Mouse (Mus musculus): ENCODE measurements around the gene Arhgap10. TPM values are rescaled to one million over a fixed set of nuclear protein-coding genes. Genes with fewer than 3 reads are reported as not detected.

The Arhgap10 gene
- total and polyA plus RNA-seq, 2 experiments from 2014 or later: 3.3 to 4.5 TPM

DNA sequence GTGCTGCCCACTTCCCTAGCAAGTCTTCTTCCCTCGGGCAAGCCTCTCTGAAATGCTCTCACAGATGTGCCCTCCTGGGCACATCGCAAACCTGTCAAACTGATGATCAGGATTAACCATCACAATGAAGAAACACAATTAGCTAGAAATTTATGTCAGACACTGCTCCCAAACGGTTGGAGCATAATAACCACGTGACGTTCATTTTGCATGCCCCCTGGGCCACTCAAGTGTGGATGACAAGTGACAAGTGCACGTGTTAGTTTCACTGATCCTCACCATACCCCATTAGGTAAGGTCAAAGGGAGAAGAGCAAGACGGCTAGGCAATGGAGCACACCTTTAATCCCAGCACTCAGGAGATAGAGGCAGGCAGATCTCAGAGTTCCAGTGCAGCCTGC lies 58.1 kb downstream of the Arhgap10 start:
- H3K9me3 ChIP-seq (ENCODE audit: low read length): no peaks in the 10 kb centered on the region
- no peak for TF ChIP-seq CTCF (IDR thresholded peaks at IDR 0.05; ENCODE audit: low read depth)
- ATAC-seq (no peak), DNase-seq (no peak)
- no peak overlapping the region for H3K27ac ChIP-seq (ENCODE audit: low read depth, low read length)
- no peaks in the 10 kb centered on the region for H3K36me3 ChIP-seq (ENCODE audit: insufficient read depth)
- no peaks in the 10 kb centered on the region for H3K27me3 ChIP-seq (ENCODE audit: insufficient read depth, low read length)
- no peak overlapping the region for H3K4me3 ChIP-seq (ENCODE audit: low read depth, low read length)
- no peak overlapping the region for H3K4me2 ChIP-seq (ENCODE audit: low read depth)
- WGBS: 69% methylated on average over 7 of the region's 7 CpGs
- no peak overlapping the region for H3K9ac ChIP-seq
- H3K4me1 ChIP-seq (ENCODE audit: insufficient read depth): no peaks in the 10 kb centered on the region

DNA sequence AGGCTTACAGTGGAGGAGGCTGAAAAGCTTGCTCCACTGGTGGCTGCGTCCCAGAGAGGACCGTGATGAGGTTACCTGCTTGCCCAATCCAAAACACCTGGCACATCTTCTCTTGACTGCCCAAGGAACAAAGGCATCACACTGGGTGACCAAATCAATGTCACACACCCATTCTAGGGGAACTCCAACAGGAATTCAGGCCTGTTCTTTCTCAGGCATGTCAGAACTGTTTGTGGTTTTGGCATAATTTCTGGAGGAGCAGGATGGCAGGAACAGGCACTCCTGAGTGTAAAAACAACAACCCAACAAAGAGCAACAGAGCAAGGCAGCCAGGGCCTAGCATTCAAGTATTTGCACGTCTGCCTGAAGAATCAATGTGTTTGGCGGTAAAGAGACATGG lies 59.2 kb downstream of the Arhgap10 start:
- Histone ChIP-seq H3K27ac (ENCODE audit: low read depth, low read length) (no peak overlapping the region), H3K4me3 (ENCODE audit: low read depth, low read length) (no peak overlapping the region), H3K9ac (no peak overlapping the region), H3K36me3 (ENCODE audit: insufficient read depth) (no peaks in the 10 kb centered on the region), H3K4me2 (ENCODE audit: low read depth) (no peak overlapping the region), H3K27me3 (ENCODE audit: insufficient read depth, low read length) (no peaks in the 10 kb centered on the region), H3K4me1 (ENCODE audit: insufficient read depth) (no peaks in the 10 kb centered on the region), H3K9me3 (ENCODE audit: low read length) (no peaks in the 10 kb centered on the region)
- 88% methylated on average over 4 of the region's 4 CpGs for WGBS
- no peak for ATAC-seq
- DNase-seq: no peak
- no peak for TF ChIP-seq CTCF (IDR thresholded peaks at IDR 0.05; ENCODE audit: low read depth)

DNA sequence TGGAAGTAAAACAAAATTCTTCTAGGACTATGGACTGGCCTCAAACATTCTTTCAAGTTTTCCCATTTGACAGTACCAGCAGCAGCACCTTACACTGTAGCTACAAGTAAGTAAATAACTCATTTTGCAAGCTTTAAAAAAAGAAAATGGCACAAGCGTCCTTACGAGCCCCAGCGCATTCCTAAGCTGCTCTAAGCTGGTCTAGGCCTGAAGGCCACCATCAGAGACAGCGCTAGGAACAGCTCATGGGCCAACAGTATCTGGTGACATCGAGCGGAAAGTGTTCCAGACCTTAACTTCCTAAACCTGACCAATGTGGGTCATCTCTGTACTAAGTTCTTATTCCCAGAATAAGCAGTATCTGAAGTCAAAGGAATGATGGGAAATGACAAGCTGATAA lies 61.5 kb downstream of the Arhgap10 start:
- H3K9me3 ChIP-seq (ENCODE audit: low read length): no peaks in the 10 kb centered on the region
- no peaks in the 10 kb centered on the region for H3K36me3 ChIP-seq (ENCODE audit: insufficient read depth)
- no peak for ATAC-seq
- no peak overlapping the region for H3K4me3 ChIP-seq (ENCODE audit: low read depth, low read length)
- H3K27me3 ChIP-seq (ENCODE audit: insufficient read depth, low read length): no peaks in the 10 kb centered on the region
- WGBS: 89% methylated on average over 6 of the region's 6 CpGs
- H3K4me2 ChIP-seq (ENCODE audit: low read depth): no peak overlapping the region
- H3K27ac ChIP-seq (ENCODE audit: low read depth, low read length): no peak overlapping the region
- TF ChIP-seq CTCF (IDR thresholded peaks at IDR 0.05; ENCODE audit: low read depth): no peak
- no peak overlapping the region for H3K9ac ChIP-seq
- DNase-seq: no peak
- no peaks in the 10 kb centered on the region for H3K4me1 ChIP-seq (ENCODE audit: insufficient read depth)

DNA sequence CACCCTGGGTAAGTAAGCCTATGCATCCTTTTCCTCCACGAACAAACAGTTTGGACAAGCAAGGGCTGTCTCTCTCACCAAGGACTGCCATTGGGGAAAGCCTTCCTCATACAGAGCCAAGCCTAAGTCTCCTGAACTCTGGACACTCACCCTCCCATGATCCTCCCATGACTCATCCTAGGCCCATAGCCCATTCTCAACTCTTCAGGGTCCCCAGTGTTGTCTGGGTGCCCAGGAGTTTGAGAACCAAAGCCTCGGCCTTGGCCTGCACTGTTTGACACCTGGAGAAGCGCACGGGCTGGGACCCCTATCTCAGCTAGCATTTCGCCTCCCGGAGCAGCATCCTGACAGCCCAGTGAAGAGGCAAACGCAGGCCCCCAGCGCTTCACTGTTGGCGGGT lies 63.9 kb downstream of the Arhgap10 start:
- 91% methylated on average over 9 of the region's 9 CpGs for WGBS
- no peak for ATAC-seq

DNA sequence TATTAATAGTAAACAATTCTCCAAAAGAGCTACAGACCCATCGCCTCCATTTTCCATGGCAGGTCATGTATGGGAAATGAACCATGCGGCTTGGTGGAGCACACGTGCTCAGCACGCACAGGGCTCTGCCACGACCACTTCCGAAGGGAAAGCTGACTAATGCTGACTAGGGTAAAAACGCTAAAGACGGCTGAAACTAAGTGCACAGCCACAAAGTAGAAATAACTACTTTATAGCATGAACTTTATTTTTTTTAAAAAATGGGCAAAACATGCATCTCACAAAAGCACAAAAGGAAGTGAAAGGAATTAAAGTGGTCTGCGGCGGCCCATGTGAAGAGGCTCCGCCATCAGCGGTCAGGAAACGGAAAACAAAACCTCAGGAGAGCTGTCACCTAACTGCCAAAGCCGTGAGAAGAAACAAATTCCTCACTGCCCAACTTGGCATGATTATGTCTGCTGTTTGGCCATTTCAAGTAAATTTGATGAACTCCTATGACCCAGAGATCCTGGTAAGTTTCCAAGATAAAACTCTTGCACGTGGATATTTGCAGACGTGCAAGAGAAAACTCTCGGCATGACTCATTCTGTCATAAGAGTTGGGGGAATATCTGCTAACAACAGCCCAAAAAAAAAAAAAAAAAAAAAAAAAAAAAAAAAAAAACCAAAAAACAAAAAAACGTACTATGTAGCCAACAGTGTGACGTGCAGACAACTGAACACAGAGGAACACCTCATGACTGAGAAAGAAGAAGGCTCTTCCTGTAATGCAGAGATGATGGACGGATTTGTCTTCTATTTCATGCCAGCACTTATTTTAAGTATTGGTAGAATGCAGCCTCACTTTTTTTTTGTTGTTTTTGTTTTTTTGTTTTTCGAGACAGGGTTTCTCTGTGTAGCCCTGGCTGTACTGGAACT lies 66.0 kb downstream of the Arhgap10 start:
- no peak for TF ChIP-seq CTCF (IDR thresholded peaks at IDR 0.05; ENCODE audit: low read depth)
- H3K36me3 ChIP-seq (ENCODE audit: insufficient read depth): no peaks in the 10 kb centered on the region
- H3K27ac ChIP-seq (ENCODE audit: low read depth, low read length): no peak overlapping the region
- H3K27me3 ChIP-seq (ENCODE audit: insufficient read depth, low read length): no peaks in the 10 kb centered on the region
- no peaks in the 10 kb centered on the region for H3K4me1 ChIP-seq (ENCODE audit: insufficient read depth)
- 90% methylated on average over 21 of the region's 21 CpGs for WGBS
- ATAC-seq (no peak), DNase-seq (no peak)
- H3K9me3 ChIP-seq (ENCODE audit: low read length): 0 out of 2 replicates have a peak, but pooled peaks cover 4% of the 10 kb centered on the region
- H3K9ac ChIP-seq: no peak overlapping the region
- no peak overlapping the region for H3K4me2 ChIP-seq (ENCODE audit: low read depth)
- H3K4me3 ChIP-seq (ENCODE audit: low read depth, low read length): no peak overlapping the region

More for the DNA sequence above, 63.9 kb downstream of the Arhgap10 start:
- Histone ChIP-seq H3K27ac (ENCODE audit: low read depth, low read length) (no peak overlapping the region), H3K9ac (no peak overlapping the region), H3K27me3 (ENCODE audit: insufficient read depth, low read length) (no peaks in the 10 kb centered on the region), H3K9me3 (ENCODE audit: low read length) (0 out of 2 replicates have a peak, but pooled peaks cover 4% of the 10 kb centered on the region), H3K4me3 (ENCODE audit: low read depth, low read length) (no peak overlapping the region), H3K4me1 (ENCODE audit: insufficient read depth) (no peaks in the 10 kb centered on the region), H3K36me3 (ENCODE audit: insufficient read depth) (no peaks in the 10 kb centered on the region), H3K4me2 (ENCODE audit: low read depth) (no peak overlapping the region)
- no peak for TF ChIP-seq CTCF (IDR thresholded peaks at IDR 0.05; ENCODE audit: low read depth)
- no peak for DNase-seq

DNA sequence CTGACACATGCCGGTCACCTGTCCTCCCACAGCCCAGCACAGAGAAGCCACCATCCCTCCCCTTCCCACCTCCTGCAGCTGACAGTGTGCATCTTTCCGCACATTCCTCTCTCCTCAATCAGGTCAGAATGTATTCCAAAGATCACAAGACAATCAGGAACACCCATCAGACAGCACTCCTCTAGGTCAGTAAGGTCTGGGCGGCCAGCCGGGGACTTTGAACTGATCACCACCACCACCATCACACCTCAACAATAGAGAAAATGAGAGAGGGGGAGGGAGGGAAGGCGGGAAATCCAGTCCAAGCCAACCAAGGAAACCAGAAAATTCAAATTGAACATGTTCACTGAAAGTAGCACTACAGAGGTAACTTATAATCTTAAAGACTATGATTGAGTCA lies 66.7 kb downstream of the Arhgap10 start:
- ATAC-seq: no peak
- no peaks in the 10 kb centered on the region for H3K4me1 ChIP-seq (ENCODE audit: insufficient read depth)
- TF ChIP-seq CTCF (IDR thresholded peaks at IDR 0.05; ENCODE audit: low read depth): no peak
- WGBS: 95% methylated on average over 5 of the region's 5 CpGs
- DNase-seq: no peak
- H3K27ac ChIP-seq (ENCODE audit: low read depth, low read length): no peak overlapping the region
- no peak overlapping the region for H3K4me3 ChIP-seq (ENCODE audit: low read depth, low read length)
- no peaks in the 10 kb centered on the region for H3K36me3 ChIP-seq (ENCODE audit: insufficient read depth)
- no peaks in the 10 kb centered on the region for H3K27me3 ChIP-seq (ENCODE audit: insufficient read depth, low read length)
- H3K9me3 ChIP-seq (ENCODE audit: low read length): 0 out of 2 replicates have a peak, but pooled peaks cover 4% of the 10 kb centered on the region
- no peak overlapping the region for H3K9ac ChIP-seq
- H3K4me2 ChIP-seq (ENCODE audit: low read depth): no peak overlapping the region

DNA sequence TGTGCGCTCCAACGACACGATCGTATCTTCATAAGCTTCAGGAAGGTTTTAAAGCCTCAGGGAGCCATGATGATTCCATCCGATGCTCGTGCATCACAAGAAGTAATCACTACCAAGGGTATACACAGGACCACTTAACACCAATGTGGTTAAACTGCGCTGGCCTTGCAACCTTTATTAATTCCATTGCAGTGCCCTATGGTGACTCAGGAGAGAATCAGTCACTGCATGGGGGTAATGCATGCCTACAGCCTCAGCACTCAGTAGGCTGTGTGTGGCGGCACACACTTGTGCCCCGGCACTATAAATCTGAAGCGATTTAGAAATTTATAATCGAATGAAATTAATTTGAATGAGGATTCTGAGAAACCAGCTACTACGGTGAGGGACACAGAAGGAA lies 71.5 kb downstream of the Arhgap10 start:
- H3K27me3 ChIP-seq (ENCODE audit: insufficient read depth, low read length): no peaks in the 10 kb centered on the region
- WGBS: 73% methylated on average over 12 of the region's 12 CpGs
- no peak overlapping the region for H3K27ac ChIP-seq (ENCODE audit: low read depth, low read length)
- TF ChIP-seq CTCF (IDR thresholded peaks at IDR 0.05; ENCODE audit: low read depth): no peak
- H3K4me1 ChIP-seq (ENCODE audit: insufficient read depth): no peaks in the 10 kb centered on the region
- no peak for ATAC-seq
- no peaks in the 10 kb centered on the region for H3K36me3 ChIP-seq (ENCODE audit: insufficient read depth)
- H3K9me3 ChIP-seq (ENCODE audit: low read length): 0 out of 2 replicates have a peak, but pooled peaks cover 4% of the 10 kb centered on the region
- no peak for DNase-seq
- no peak overlapping the region for H3K9ac ChIP-seq
- no peak overlapping the region for H3K4me2 ChIP-seq (ENCODE audit: low read depth)
- no peak overlapping the region for H3K4me3 ChIP-seq (ENCODE audit: low read depth, low read length)

Data from forebrain, postnatal 0 days (tissue).